Mouse (Mus musculus) testis, adult 2 months (tissue): Measurements from ENCODE around the gene Olfr437. TPM values are rescaled to one million over a fixed set of nuclear protein-coding genes. Genes with fewer than 3 reads are reported as not detected.
"Not testable (repeated sequence)": the region's sequence is repeated elsewhere in the genome, so short reads cannot be mapped to it uniquely, and the experiment has no call there.

Experiments used
- H3K27ac ChIP-seq: fragments of 200-500 bp; 2 replicates; pipeline ENCODE4 v1.5.1; 2012; ENCODE audit warnings: low read depth, low read length; ENCODE audit not compliant: control insufficient read depth, insufficient read depth
- H3K27me3 ChIP-seq: fragments of 200-500 bp; 2 replicates; pipeline ENCODE4 v1.6.1; 2012; ENCODE audit warnings: mild to moderate bottlenecking, low read length, moderate library complexity; ENCODE audit not compliant: control insufficient read depth, insufficient read depth
- H3K36me3 ChIP-seq: fragments of 200-500 bp; 2 replicates; pipeline ENCODE4 v1.6.1; 2012; ENCODE audit warnings: mild to moderate bottlenecking, low read length; ENCODE audit not compliant: control insufficient read depth, insufficient read depth
- H3K4me1 ChIP-seq: fragments of 200-500 bp; 2 replicates; pipeline ENCODE4 v1.6.1; 2012; ENCODE audit warnings: low read length; ENCODE audit not compliant: control insufficient read depth, insufficient read depth
- H3K4me3 ChIP-seq: fragments of 200-500 bp; 2 replicates; pipeline ENCODE4 v1.5.1; 2012; ENCODE audit warnings: low read depth, mild to moderate bottlenecking, low read length, moderate library complexity, mixed read lengths; ENCODE audit not compliant: control insufficient read depth
- CTCF ChIP-seq: fragments of 200-500 bp; IDR thresholded peaks from 2 replicates; pipeline ENCODE4 v1.5.1; 2012; ENCODE audit warnings: low read depth, mild to moderate bottlenecking, inconsistent platforms, low read length, moderate library complexity; ENCODE audit not compliant: control insufficient read depth, insufficient read depth, insufficient replicate concordance
- POLR2A ChIP-seq: fragments of 200-500 bp; IDR thresholded peaks from 2 replicates; pipeline ENCODE4 v1.6.1; 2012; ENCODE audit warnings: low read depth, mild to moderate bottlenecking, inconsistent platforms, low read length, moderate library complexity; ENCODE audit not compliant: control insufficient read depth
- polyA plus RNA-seq: library from polyadenylated mRNA; depleted of rRNA; stranded (reverse); fragments of >200 nt; gene quantifications from 2 replicates; pipeline ENCODE4 v1.2.3, GENCODE M21; 2012; rRNA removed

Olfr437 gene
- 0.20 TPM in 1 of 2 replicates, not detected in the other for polyA plus RNA-seq

DNA sequence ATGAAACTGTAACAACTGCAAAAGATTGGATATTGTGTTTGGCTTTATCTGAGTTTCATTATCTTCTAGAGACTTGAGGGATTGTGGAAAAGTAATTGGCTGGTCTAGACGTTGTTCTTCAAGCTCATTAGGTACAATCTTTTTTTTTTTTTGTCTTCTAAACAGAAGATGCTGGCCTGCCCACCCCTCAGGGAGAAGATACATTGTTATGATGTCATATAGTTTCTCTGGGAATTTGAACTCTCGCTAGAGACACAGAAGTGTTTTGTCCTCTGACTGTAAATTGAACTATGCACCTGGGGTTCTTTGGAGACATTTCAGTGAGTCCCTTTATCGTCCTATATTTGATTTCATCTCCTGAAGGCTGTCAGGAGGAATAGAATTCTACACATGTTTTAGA, at the start of gene Olfr437:
Gene Olfr437, plus strand, starts transcription at position 301 of the 400 bp plus-strand sequence.
- H3K27ac ChIP-seq: no peak within 1 kb of the TSS
- no peaks in the 10 kb centered on the region for H3K27me3 ChIP-seq
- no peaks in the 10 kb centered on the region for H3K4me1 ChIP-seq
- TF ChIP-seq CTCF (no peak), POLR2A (no peak)
- no peaks in the 10 kb centered on the region for H3K36me3 ChIP-seq
- no peak within 1 kb of the TSS for H3K4me3 ChIP-seq

DNA sequence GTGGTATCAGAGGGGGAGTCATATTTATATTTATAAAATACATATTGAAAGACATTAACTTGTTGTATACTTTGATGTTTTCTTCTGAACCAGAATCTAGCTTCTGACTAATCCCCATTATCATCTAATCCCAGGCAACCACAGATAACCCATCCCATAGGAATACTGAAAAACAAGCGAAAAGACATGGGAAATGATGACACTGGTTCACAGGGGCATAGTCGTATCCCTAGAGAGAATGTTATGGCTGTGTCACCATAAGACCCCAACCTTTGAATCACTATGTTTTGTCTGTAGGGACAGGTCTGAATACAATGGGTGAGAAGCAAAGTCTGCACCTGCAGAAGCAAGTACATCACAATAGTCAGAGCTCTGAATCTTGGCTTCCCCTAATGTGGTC, 16.8 kb upstream of the Olfr437 start, which contains the start of gene Olfr237-ps1:
Gene Olfr237-ps1, plus strand, starts transcription at position 301 of the 400 bp plus-strand sequence.
- H3K27ac ChIP-seq, H3K36me3 ChIP-seq, H3K4me3 ChIP-seq, H3K4me1 ChIP-seq, H3K27me3 ChIP-seq: not testable (repeated sequence)

DNA sequence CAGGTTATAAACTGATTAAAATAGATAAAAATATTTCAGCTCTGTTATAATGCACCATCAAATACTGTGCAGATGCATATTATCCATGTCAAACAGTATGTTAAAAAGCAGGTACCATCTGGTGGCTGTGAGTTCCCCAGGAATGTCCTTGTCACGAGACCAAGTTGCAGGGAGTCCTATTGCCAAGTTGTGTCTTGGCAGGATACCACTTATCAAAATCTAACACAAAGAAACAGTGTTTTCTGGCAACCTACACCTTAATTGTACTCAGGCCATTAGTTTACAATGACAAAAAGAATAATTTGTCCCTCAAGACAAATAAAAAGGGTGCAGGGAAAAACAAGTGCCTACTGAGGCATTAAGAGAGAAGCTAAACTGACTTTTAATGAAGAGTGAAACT, 3.6 kb upstream of the Olfr437 start:
- TF ChIP-seq POLR2A (no peak), CTCF (no peak)

DNA sequence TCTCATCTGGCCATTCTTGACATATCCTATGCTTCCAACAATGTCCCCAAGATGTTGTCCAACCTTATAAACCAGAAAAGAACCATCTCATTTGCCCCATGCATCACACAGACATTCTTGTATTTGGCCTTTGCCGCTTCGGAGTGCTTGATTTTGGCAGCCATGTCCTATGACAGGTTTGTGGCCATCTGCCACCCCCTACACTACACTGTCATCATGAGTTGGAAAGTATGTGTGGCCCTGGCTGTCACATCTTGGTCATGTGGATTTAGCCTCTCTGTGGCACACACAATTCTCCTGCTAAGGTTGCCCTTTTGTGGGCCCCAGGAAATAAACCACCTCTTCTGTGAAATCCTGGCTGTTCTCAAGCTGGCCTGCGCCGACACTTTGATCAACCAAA, 4.2 kb downstream of the Olfr437 start:
- no peaks in the 10 kb centered on the region for H3K27me3 ChIP-seq
- no peak for TF ChIP-seq CTCF
- no peak for TF ChIP-seq POLR2A
- no peaks in the 10 kb centered on the region for H3K4me1 ChIP-seq
- no peaks in the 10 kb centered on the region for H3K36me3 ChIP-seq
- H3K27ac ChIP-seq: no peak overlapping the region
- no peak overlapping the region for H3K4me3 ChIP-seq

More for the DNA sequence above, 3.6 kb upstream of the Olfr437 start:
- Histone ChIP-seq H3K27ac (no peak overlapping the region), H3K27me3 (no peaks in the 10 kb centered on the region), H3K4me1 (no peaks in the 10 kb centered on the region), H3K36me3 (no peaks in the 10 kb centered on the region), H3K4me3 (no peak overlapping the region)

GRCm38 (mm10) chr6:43171840-43172239, 8.8 kb downstream of the Olfr437 start, which contains the start of gene Olfr13:
Olfr13 (plus strand) TSS chr6:43172140.
- Histone ChIP-seq H3K27ac (no peak within 1 kb of the TSS), H3K4me1 (no peaks in the 10 kb centered on the region), H3K27me3 (no peaks in the 10 kb centered on the region), H3K4me3 (no peak within 1 kb of the TSS), H3K36me3 (no peaks in the 10 kb centered on the region)
- TF ChIP-seq POLR2A: no peak
- no peak for TF ChIP-seq CTCF

GRCm38 (mm10) chr6:43178129-43178528, 15.0 kb downstream of the Olfr437 start:
- Histone ChIP-seq H3K27me3 (no peaks in the 10 kb centered on the region), H3K36me3 (no peaks in the 10 kb centered on the region), H3K4me3 (no peak overlapping the region), H3K27ac (no peak overlapping the region), H3K4me1 (no peaks in the 10 kb centered on the region)
- no peak for TF ChIP-seq POLR2A
- no peak for TF ChIP-seq CTCF

DNA sequence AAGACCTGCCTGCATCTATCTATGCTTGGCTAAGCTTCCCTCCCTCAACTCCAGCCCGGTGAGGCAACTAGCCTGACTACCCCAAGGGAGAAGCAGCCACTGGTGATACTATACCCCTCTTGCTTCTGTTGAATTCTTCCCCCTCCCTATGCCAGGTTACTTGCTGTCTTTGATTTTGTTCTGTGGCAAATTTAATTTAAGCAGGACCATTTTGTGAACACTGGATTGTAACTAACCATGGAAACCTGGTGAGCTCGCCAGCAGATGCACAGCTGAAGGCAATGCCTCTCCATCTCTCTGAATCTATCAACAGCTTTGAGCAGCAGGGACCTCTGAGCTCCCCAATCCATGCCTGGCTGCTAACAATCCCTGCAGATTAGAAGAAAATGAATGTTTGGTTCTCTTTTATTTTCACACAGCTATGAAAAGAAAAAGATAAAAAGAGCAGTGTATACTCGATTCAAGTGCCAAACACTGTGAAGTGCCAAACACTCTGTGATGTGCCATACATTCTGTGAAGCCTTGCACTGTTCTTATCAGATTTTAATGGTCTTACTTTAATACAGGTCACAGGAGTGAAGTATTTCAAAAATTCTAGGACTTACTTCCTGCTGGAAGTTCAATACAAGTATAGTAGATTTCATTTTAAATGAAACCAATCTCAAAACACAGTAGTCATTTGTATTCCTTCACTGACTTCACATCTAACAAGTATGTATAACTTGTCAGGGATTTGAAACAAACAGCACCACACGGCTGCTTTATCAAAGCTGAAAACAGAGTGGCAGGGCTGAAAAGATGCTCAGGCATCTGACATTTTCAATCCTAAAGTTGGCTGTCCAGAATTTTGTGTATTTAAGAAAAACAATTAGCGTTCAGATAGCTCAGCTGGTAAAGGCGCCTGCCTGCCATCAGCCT, 15.8 kb downstream of the Olfr437 start:
- TF ChIP-seq POLR2A (no peak), CTCF (no peak)
- Histone ChIP-seq H3K4me1 (no peaks in the 10 kb centered on the region), H3K36me3 (no peaks in the 10 kb centered on the region), H3K27me3 (no peaks in the 10 kb centered on the region), H3K4me3 (no peak overlapping the region), H3K27ac (no peak overlapping the region)
